Mouse (Mus musculus) hindbrain, postnatal 0 days (tissue): Measurements from ENCODE around the gene Aes. TPM values are rescaled to one million over a fixed set of nuclear protein-coding genes. Genes with fewer than 3 reads are reported as not detected.

Source experiments
- ATAC-seq: fragments of 200-750 bp; cut with Nextera tagmentation; 2 replicates; pipeline ENCODE4 v1.8.0; 2017; ENCODE audit warnings: mild to moderate bottlenecking, moderate TSS enrichment, moderate library complexity
- DNase-seq: peaks from one replicate; pipeline ENCODE4 v3.0.0-alpha.2; 2015; ENCODE audit warnings: low spot score
- H3K27ac ChIP-seq: fragments of 300-500 bp; sonication (generic); 2 replicates; pipeline ENCODE4 v1.5.1; 2014; ENCODE audit warnings: mild to moderate bottlenecking
- H3K27me3 ChIP-seq: fragments of 300-500 bp; sonication (generic); 2 replicates; pipeline ENCODE4 v1.6.1; 2014; ENCODE audit warnings: low read length, mixed read lengths; ENCODE audit not compliant: insufficient read depth
- H3K36me3 ChIP-seq: fragments of 300-500 bp; sonication (generic); 2 replicates; pipeline ENCODE4 v1.6.1; 2014; ENCODE audit warnings: low read length, mixed read lengths; ENCODE audit not compliant: insufficient read depth
- H3K4me1 ChIP-seq: fragments of 300-500 bp; sonication (generic); 2 replicates; pipeline ENCODE4 v1.6.1; 2014; ENCODE audit warnings: antibody characterized with exemption, low read length, mixed read lengths; ENCODE audit not compliant: insufficient read depth
- H3K4me2 ChIP-seq: fragments of 300-500 bp; sonication (generic); 2 replicates; pipeline ENCODE4 v1.6.1; 2014; ENCODE audit warnings: low read depth, mild to moderate bottlenecking, low read length, moderate library complexity, mixed read lengths
- H3K4me3 ChIP-seq: fragments of 300-500 bp; sonication (generic); 2 replicates; pipeline ENCODE4 v1.5.1; 2014; ENCODE audit warnings: low read length
- H3K9ac ChIP-seq: fragments of 300-500 bp; sonication (generic); replicated peaks from 2 replicates; pipeline ENCODE4 v1.6.1; 2014; ENCODE audit warnings: mild to moderate bottlenecking, low read length, moderate library complexity, mixed read lengths
- H3K9me3 ChIP-seq: fragments of 300-500 bp; sonication (generic); 2 replicates; pipeline ENCODE4 v1.6.1; 2016; ENCODE audit warnings: low read length, mixed read lengths
- CTCF ChIP-seq: IDR thresholded peaks from 2 replicates; pipeline ENCODE4 v1.5.1; 2016; ENCODE audit warnings: antibody characterized with exemption, control low read depth, low read depth
- WGBS: fragments of 180-500 bp; shearing (Covaris S2); extraction: QIAGEN DNeasy Blood & Tissue Kit; methylation state at CpG from one replicate; pipeline ENCODE4 v1.1.7; 2014; 5-methylcytosine and 5-hydroxymethylcytosine counted together
- polyA plus RNA-seq: library from polyadenylated mRNA; unstranded; fragments of >200 nt; fragmentation: Nextera tagmentation; extraction: Ambion mirVana; gene quantifications from 2 replicates; pipeline ENCODE4 v1.2.1, GENCODE M21; 2015
- total RNA-seq: library from RNA; depleted of rRNA; stranded (reverse); fragments of >200 nt; gene quantifications from 2 replicates; pipeline ENCODE4 v1.2.3, GENCODE M21; 2014

The Aes gene
- total and polyA plus RNA-seq, 2 experiments from 2014 or later = 635 to 834 TPM

DNA sequence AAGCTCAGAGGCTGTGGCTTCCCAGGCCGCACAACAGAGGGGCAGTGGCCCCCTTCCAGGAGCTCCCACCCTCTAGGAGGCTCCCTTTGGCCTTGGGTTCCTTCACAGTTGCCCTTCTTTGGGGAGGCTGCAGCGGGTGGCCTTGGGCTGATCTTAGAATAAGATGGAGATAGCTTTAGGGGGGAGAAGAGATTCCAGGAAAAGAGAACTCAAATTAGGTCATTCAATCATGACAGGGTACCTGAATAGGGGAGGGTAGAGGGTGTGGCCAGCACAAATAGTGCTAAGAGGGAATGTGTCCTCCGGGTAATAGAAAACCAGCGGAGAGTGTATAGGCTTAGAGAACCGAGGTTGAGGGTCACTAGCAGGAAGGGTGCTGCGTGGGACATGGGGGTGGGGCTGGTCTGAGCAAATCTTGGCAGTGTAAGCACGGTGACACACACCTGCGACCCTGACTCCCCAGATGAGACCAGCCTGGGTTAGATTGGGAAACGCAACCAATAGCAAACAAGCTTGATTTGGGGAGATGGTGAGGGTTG, 12.9 kb downstream of the Aes start:
- peaks cover 14% of the 10 kb centered on the region; the same call in 1 of the 2 replicates for H3K27me3 ChIP-seq
- no peak overlapping the region for H3K9ac ChIP-seq
- H3K4me2 ChIP-seq = peak overlapping the region; percentile 85
- no peak for TF ChIP-seq CTCF
- no peaks in the 10 kb centered on the region for H3K9me3 ChIP-seq
- H3K27ac ChIP-seq = no peak overlapping the region
- H3K4me3 ChIP-seq = peak overlapping the region; percentile 39; the same call in 1 of the 2 replicates
- DNase-seq (no peak), ATAC-seq (no peak)
- peaks cover 38% of the 10 kb centered on the region for H3K4me1 ChIP-seq
- no peaks in the 10 kb centered on the region for H3K36me3 ChIP-seq
- 9% methylated on average over 9 of the region's 9 CpGs for WGBS

DNA sequence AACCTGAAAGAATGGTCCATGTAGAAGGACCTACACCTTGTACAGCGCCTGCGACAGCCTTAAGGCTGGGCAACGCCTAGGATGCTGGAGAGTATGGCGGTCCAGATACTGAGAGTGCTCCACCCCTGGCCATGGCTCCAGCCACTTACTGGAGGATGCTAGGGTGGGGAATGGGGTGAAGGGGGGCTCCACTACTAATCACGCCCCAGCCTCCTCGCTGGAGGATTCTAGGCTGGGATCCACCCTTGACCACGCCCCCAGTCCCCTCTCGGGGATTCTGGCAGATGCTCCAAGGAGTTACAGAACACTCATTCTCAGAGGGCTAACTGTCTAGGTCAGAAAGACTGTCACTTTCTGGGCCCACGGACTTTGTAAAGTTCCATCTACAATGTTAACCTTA, 13.7 kb downstream of the Aes start:
- no peak overlapping the region for H3K27ac ChIP-seq
- H3K9ac ChIP-seq = no peak overlapping the region
- H3K27me3 ChIP-seq = peaks cover 14% of the 10 kb centered on the region; the same call in 1 of the 2 replicates
- no peak overlapping the region for H3K4me3 ChIP-seq
- ATAC-seq (no peak), DNase-seq (no peak)
- no peak overlapping the region for H3K4me2 ChIP-seq
- peaks cover 38% of the 10 kb centered on the region for H3K4me1 ChIP-seq
- 19% methylated on average over 9 of the region's 9 CpGs for WGBS
- TF ChIP-seq CTCF = no peak
- H3K9me3 ChIP-seq = no peaks in the 10 kb centered on the region
- H3K36me3 ChIP-seq = no peaks in the 10 kb centered on the region

DNA sequence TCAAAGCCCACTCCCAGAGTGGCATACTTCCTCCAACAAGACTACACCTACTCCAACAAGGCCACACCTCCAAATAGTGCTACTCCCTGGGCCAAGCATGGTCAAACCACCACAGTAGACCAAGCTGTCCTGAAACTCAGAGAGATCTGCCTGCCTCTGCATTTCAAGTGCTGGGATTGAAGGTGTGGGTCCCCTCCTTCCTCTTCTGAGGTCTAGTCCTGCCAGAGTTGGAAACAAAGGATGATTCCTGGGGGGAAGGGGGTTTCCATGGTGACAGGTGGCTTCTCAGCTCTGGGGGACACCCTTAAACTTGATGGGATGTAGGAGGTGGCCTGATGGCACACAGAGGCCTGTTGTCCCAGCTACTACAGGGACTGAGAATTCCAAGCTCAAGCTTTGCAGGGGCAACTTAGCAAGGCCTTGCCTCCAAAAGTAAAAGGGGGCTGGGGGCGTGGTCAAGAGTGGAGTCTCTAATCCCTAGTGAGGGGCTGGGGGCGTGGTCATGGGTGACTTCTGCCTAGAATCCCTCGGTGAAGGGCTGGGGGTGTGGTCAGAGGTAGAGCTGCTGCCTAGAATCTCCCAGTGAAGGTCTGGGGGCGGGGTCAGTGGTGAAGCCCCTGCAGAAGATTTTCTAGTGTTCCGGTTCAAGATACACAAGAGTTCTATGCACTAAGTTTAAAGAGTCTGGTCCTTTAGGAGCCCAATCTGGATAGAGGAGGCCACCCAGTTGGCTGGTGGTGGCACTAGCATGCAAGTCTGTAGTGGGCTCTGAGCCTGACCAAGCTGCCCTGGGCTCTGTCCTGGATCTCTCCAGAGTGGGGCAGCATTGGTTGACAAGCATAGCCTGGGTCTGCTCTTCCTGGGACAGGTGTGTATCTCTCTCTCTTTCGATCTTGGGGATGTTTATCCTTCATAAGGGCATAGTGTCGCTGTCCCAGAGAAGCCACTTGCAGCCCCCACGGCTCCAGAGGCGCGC, 15.1 kb downstream of the Aes start, which contains the start of gene Tle2:
Gene Tle2 (plus strand): TSS at position 481 of the 976 bp plus-strand sequence.
- peaks cover 14% of the 10 kb centered on the region; the same call in 1 of the 2 replicates for H3K27me3 ChIP-seq
- ATAC-seq (no peak), DNase-seq (peak; percentile 37)
- H3K4me1 ChIP-seq = peaks cover 29% of the 10 kb centered on the region
- H3K36me3 ChIP-seq = no peaks in the 10 kb centered on the region
- no peak within 1 kb of the TSS for H3K27ac ChIP-seq
- no peaks in the 10 kb centered on the region for H3K9me3 ChIP-seq
- peak within 1 kb of the TSS; percentile 69 for H3K4me2 ChIP-seq
- H3K4me3 ChIP-seq = peak within 1 kb of the TSS; percentile 50
- WGBS = 19% methylated on average over 10 of the region's 10 CpGs
- peak within 1 kb of the TSS; percentile 63 for H3K9ac ChIP-seq
- peak; percentile 30 for TF ChIP-seq CTCF

DNA sequence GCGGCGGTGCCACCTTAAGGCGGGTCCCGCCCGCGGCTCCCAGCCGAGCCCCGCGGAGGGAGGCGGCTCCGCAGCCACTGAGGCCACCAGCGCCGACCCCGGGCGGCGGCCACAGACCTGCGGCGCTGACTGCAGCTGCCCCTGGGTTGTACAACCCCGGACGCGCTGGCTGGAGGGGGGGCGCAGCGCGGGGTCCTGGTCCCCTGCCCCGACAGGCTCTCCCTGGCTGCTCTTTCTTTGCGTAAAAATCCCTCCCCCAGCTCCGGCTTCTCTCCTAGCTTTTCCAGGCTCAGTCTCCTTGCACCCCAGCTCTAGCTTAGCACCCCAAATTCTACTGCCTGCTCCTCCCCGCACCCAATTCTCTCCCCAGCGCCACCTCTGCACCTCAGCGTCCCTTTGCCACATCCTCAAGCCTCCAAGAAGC, 15.9 kb downstream of the Aes start:
- H3K4me3 ChIP-seq = peak overlapping the region; percentile 50
- H3K36me3 ChIP-seq = no peaks in the 10 kb centered on the region
- peak overlapping the region; percentile 69 for H3K4me2 ChIP-seq
- DNase-seq = peak; percentile 38
- H3K27ac ChIP-seq = no peak overlapping the region
- WGBS = under 1% methylated on average over 21 of the region's 30 CpGs
- H3K27me3 ChIP-seq = peaks cover 14% of the 10 kb centered on the region; the same call in 1 of the 2 replicates
- TF ChIP-seq CTCF = no peak
- H3K9ac ChIP-seq = peak overlapping the region; percentile 63
- no peaks in the 10 kb centered on the region for H3K9me3 ChIP-seq
- no peak for ATAC-seq
- peaks cover 29% of the 10 kb centered on the region for H3K4me1 ChIP-seq

DNA sequence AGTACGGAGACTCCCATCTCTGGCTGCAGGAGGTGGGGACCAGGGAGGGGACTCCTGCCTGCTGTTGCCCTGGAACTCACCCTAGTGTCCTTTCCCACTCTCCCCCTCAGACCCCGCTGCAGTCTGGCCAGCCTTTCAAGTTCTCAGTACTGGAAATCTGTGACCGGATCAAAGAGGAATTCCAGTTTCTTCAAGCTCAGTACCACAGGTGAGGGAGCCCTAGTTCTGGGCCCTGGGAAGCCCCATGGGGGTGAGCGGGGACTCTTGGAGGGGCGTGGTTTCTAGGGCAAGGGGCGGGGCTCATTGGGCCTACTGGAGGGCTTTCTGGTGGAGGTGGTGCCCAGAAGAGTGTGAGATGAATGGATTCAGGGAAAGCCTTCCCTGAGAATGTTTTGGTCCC, 16.4 kb downstream of the Aes start:
- ATAC-seq (no peak), DNase-seq (no peak)
- no peaks in the 10 kb centered on the region for H3K36me3 ChIP-seq
- H3K9ac ChIP-seq = peak overlapping the region; percentile 63
- peaks cover 30% of the 10 kb centered on the region for H3K4me1 ChIP-seq
- peak overlapping the region; percentile 69 for H3K4me2 ChIP-seq
- no peak for TF ChIP-seq CTCF
- H3K4me3 ChIP-seq = peak overlapping the region; percentile 50
- no peak overlapping the region for H3K27ac ChIP-seq
- peaks cover 14% of the 10 kb centered on the region; the same call in 1 of the 2 replicates for H3K27me3 ChIP-seq
- H3K9me3 ChIP-seq = no peaks in the 10 kb centered on the region
- under 1% methylated on average over 6 of the region's 6 CpGs for WGBS

DNA sequence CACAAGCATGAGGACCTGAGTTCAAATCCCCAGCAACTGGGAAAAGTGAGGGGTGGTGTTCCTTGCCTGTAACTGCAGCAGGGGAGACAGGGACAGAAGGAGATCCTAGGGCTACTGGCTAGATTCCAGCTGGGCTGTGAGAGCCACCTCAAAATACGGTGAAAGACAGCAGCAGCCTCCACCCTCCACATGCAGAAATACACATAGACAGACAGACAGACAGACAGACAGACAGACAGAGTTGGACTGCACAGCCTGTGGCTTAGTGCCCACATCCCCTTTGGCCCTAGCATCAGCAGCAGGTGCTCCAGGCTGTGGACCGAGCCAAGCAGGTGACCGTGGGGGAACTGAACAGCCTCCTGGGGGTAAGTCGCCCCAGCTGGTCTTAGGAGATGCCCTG, 20.7 kb downstream of the Aes start:
- Histone ChIP-seq H3K36me3 (no peaks in the 10 kb centered on the region), H3K4me2 (no peak overlapping the region), H3K9me3 (no peaks in the 10 kb centered on the region), H3K27ac (no peak overlapping the region), H3K9ac (no peak overlapping the region), H3K4me3 (no peak overlapping the region), H3K27me3 (peaks cover 11% of the 10 kb centered on the region; the same call in 1 of the 2 replicates), H3K4me1 (peaks cover 10% of the 10 kb centered on the region)
- no peak for DNase-seq
- 39% methylated on average over 4 of the region's 4 CpGs for WGBS
- no peak for ATAC-seq
- TF ChIP-seq CTCF = no peak
